Mouse (Mus musculus): ENCODE results near the gene Gpd1l.

GRCm38 (mm10) chr9:114924511-114924910 lies 9.3 kb downstream of the Gpd1l start:
- TF ChIP-seq POLR2A (IDR thresholded peaks at IDR 0.05; ENCODE audit: insufficient read length, low read depth), result no peak
- no peak for TF ChIP-seq USF1 (IDR thresholded peaks at IDR 0.05; ENCODE audit: low read depth)
- TF ChIP-seq MYOG (IDR thresholded peaks at IDR 0.05; ENCODE audit: control insufficient read depth in 1 of 3, insufficient read depth in 1 of 3, insufficient read length in 2 of 3, low read depth in 2 of 3), result no peak
- no peak for TF ChIP-seq REST (IDR thresholded peaks at IDR 0.05; ENCODE audit: insufficient read depth, insufficient read length)
- no peak for TF ChIP-seq TCF12 (IDR thresholded peaks at IDR 0.05; ENCODE audit: insufficient read depth, poor library complexity, severe bottlenecking)
- no peak for TF ChIP-seq POLR2AphosphoS2 (IDR thresholded peaks at IDR 0.05; ENCODE audit: insufficient read length, low read depth)

Data from myocyte (in vitro differentiated cells).